Mouse (Mus musculus) urinary bladder, postnatal 25 days (tissue): Measurements from ENCODE around the gene Cntd1.

ENCODE experiments used
- DNase-seq: peaks from one replicate; pipeline ENCODE4 v3.0.0; 2022; ENCODE audit warnings: low spot score

The Cntd1 gene

DNA sequence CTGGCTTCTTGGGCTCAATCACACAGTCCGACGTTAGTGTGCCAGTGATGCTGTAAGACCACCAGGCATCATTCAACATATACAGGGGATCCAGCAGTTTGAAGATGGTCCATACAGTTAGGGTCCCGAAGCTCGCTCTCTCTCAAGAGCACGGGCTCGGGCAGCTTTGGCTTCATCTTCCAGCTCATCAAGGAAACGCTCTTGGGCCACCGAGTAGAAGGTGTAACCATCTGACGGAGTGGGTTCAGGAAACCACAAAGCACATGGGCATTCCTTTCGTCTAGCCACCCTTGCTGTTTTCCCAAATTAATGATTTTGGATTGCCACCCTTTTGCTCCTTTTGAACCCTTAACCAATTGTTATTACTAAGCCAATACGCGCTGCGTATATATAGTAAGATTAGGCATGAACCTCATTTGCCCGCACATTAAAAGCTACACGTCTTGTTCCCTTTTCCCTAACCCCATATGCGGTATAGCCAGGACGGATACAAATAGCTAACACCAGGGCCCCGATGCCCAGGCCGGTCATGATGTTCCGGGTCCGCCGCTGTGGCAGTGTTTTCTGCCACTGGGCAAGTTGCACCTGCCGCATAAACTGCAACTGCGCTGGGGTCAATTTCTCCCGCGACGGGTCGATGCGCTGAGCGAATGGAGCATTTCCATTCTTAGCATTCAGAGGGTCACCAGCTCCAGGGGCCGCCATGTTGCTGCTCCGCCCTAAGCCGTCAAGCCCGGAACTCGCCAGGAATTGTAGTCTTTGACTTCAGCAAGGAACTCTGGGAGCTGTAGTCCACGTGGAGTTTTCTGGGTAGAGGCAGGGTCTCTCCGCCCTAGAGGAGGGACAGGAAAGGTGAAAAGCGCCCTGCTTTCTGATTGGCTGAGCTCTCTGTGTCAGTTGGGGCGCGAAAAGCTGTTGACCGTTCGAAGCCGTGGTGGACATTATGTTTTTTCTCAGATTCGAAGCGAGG lies at the start of gene Cntd1, which contains the start of gene Coa3:
Gene Cntd1, plus strand, starts transcription at position 790 of the 970 bp plus-strand sequence.
Gene Coa3, minus strand, starts transcription at position 892 of the 970 bp plus-strand sequence.
- DNase-seq, result peak; percentile 70

DNA sequence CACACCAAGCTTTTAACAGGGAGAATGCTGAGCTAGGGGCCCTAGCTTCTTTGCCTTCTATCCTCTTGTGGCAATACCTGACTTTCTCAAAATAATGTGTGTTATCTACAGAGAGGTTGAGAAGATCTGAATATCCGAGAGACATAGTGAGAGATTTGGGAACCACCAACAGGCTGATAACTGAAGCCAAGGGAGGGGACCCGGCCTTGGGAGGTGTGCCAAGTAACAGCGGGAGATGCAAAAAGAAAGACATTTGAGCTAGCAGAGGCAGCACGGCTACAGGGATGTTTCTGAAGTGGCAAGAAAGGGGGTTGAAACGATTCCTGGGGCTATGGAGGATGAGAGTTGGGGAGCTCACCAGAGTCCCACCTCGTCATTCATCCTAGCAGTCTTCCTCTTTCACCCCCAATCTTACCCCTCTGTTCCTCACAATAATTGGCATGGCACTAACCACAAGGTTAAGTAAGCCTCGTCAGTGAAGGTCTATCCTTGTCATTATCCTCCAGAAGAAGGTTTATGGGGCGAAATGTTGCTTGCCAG lies 49.4 kb upstream of the Cntd1 start:
- DNase-seq, result no peak

DNA sequence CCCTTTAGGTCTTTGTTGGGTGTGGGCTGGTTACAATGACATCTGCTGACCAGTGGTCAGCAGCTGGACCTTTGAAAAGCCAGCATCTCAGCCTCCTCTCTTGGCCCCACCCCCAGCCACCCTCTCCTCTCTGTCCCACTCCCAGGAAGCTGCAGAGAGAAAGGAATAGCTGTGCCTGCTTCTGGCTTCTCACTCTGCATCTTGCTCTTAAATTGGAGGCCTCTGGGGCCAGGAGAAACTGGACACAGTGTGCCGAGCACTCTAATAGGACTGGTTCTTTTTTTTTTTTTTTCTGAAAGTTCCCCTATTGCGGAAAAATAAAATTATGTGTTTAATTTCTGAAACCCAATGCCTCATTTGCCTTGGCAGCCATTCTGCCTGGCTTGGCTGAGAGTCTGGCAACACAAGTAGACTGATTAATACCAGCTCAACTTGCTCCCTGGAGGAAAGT lies 48.7 kb upstream of the Cntd1 start:
- DNase-seq, result no peak

- no peak for DNase-seq
These were observed 48.3 kb upstream of the Cntd1 start for GRCm38 (mm10) chr11:101230526-101230925.

DNA sequence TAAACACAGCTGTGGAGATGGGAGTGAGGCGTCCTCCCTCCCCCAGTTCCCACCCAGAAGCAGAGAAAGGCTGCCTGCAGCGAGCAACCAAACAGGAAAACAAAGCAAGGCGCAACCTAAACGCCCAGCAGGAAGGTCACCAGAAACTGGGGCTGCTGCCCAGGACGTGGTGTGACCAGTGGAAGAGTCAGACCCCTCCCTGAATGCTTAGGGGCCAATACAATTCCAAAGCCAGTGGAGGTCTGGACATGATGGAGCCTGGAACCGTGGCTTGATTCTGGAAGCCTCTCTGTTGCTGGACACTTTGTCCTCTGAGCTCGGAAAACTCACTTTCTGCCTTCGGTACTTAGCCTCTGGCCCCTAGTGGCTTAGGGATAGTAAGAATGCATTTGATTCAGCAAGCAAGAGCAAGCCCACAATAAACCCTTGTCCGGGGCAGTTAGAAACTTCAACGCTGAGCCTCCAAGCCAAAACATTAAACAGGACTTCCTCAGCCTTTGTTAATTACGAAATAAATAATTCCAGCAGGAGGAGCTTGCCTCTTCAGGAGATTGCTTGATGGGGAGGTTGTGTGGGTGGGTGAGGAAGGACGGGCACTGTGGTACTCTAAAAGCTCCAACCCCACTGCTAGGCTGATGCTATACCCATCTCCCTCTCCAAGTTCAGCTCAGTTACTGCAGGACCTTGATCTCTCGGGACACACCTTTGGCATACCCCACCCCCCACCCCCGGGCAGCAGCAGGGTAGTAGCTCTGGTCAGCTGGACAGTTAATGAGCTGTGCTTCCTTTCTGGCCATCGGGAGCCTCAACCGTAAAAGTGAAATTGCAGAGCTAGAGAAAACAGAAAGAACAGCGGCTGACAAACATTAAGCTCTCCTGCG lies 47.6 kb upstream of the Cntd1 start:
- no peak for DNase-seq

- DNase-seq, result no peak
These were observed 46.6 kb upstream of the Cntd1 start for GRCm38 (mm10) chr11:101232010-101232839.

- no peak for DNase-seq
These were observed 45.6 kb upstream of the Cntd1 start for GRCm38 (mm10) chr11:101233240-101233639.

GRCm38 (mm10) chr11:101234124-101234523 lies 44.7 kb upstream of the Cntd1 start:
- no peak for DNase-seq

DNA sequence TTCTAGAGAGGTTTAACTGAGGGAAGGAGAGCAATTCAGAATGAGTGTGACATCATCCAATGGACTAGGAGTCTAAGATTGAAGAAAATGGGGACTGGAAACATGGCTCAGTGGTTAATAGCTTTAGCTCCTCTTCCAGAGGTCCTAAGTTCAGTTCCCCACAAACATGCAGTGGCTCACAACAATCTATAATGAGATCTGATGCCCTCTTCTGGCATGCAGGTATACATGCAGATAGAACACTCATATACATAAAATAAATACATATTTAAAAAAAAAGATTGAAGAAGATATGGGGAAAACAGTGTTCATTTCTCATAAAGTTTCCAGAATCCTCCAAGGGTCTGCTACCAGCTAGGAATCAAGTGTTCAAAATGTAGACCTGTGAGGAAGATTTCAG lies 43.4 kb upstream of the Cntd1 start:
- DNase-seq, result no peak

DNA sequence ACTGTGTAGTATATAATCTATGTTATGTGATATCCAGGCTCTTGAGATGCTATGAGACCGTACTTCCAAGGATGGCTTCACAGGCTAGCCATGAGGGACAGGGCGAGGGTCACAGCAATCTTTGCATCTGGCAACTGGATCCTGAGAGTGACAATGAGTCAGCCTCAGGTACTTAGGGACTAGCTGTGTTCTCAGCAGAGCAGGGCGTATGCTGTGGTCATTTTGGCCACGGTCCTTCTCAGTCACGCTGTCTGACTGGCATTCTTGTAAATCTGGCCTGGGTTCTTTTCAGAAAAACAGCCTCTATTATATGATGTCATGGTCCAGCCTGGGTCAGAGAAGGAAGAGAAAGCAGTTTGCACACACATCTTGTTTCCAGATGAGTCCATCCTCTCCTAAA lies 42.0 kb upstream of the Cntd1 start:
- DNase-seq, result no peak

- DNase-seq, result no peak
These were observed 40.7 kb upstream of the Cntd1 start for GRCm38 (mm10) chr11:101238071-101238647.

- no peak for DNase-seq
These were observed 33.7 kb upstream of the Cntd1 start for GRCm38 (mm10) chr11:101245071-101245470.

GRCm38 (mm10) chr11:101245855-101246701 lies 32.7 kb upstream of the Cntd1 start, which contains the start of gene Ramp2:
Gene Ramp2 (plus strand): TSS chr11:101246028.
- peak; percentile 44 for DNase-seq

GRCm38 (mm10) chr11:101246702-101247012 lies 32.2 kb upstream of the Cntd1 start:
- DNase-seq, result no peak

- no peak for DNase-seq
These were observed 31.2 kb upstream of the Cntd1 start for GRCm38 (mm10) chr11:101247521-101248030.

DNA sequence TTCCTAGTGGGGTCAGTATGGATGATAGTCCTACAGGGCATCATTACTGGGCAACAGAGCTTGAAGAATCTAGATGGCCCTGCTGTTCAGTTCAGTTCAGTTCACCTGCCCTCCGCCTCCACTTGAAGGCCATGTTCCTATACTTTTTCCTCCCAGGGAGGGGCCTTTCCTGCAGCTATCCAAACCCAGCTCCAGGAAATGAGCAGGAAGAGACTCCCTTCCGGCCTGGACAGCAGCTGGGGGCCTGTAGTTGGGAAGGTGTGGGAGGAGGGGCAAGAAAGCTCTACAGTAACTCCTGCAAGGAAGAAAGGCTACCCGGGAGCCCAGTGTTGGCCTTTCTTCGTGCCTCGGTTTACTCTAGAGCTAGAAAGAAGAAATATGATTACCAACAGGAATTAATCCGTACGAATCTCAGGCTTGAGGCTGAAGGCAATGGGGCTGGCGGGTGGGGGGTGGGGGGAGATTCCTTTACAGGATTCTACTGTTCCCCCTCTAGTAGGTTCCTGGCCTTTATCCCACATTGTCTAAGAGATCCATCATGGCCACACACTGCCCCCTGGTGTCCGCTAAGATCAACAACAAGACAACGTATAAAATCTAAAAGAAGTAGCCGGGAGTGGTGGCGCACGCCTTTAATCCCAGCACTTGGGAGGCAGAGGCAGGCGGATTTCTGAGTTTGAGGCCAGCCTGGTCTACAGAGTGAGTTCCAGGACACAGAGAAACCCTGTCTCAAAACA lies 30.4 kb upstream of the Cntd1 start:
- DNase-seq, result peak; percentile 48

DNA sequence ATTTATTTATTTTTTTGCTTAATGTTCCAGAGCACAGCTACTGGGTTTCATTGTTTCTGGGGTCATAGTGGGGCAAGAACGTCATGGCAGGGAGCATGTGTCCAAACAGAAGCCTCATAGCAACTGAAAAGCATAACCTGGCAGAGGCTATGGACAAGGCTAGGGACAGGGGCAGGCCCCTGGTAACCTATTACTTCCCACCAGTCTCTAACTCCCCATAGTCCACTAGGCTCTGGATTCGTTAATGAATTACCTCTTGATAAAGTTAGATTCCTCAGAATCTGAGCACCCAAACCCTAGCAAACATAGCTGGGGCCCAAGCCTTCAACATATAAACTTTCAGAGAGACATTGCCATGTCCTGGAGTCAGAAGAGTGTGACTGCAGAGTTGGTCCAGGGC lies 27.8 kb upstream of the Cntd1 start:
- no peak for DNase-seq

GRCm38 (mm10) chr11:101252941-101253340 lies 25.9 kb upstream of the Cntd1 start:
- no peak for DNase-seq
